Mouse (Mus musculus) myocyte (in vitro differentiated cells): Measurements from ENCODE around the gene Abca3.

ENCODE experiments used
- CEBPB ChIP-seq: IDR thresholded peaks from 2 replicates; pipeline ENCODE4 v1.6.1; 2011; ENCODE audit warnings: mild to moderate bottlenecking, moderate library complexity; ENCODE audit not compliant: poor library complexity, insufficient read depth, severe bottlenecking
- E2F4 ChIP-seq: IDR thresholded peaks from one replicate; pipeline ENCODE4 v1.6.1; 2011; ENCODE audit warnings: mild to moderate bottlenecking, control low read depth, moderate library complexity; ENCODE audit not compliant: insufficient read depth
- MAX ChIP-seq: IDR thresholded peaks from one replicate; pipeline ENCODE4 v1.6.1; 2011; ENCODE audit warnings: low read depth, mild to moderate bottlenecking, control low read depth
- POLR2A ChIP-seq: IDR thresholded peaks from one replicate; pipeline ENCODE4 v1.6.1; 2011; ENCODE audit warnings: low read depth, mild to moderate bottlenecking, control low read depth, moderate library complexity; ENCODE audit not compliant: insufficient read length
- USF1 ChIP-seq: IDR thresholded peaks from one replicate; pipeline ENCODE4 v1.6.1; 2011; ENCODE audit warnings: low read depth, mild to moderate bottlenecking, control low read depth, moderate library complexity

DNA sequence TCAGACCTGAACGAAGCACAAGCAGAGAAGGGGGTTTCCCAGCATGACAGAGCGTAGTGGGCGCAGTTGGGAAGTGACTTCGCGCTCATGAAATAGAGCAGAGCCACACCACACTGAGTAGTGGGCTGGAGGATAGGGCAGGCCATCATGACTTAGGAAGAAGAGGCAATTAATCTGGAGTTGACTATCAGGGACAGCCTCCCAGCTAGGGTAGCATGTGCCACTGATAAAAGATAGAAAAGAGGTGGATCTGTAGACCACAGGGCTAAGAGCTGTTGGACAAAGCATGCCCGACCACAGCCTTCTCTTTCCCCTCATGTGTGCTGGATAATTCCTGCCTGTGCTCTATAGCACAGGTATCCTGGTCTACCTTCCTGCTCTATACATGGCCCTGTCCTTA is 24.1 kb downstream of the Abca3 start:
- TF ChIP-seq MAX (no peak), E2F4 (no peak), CEBPB (no peak), POLR2A (no peak), USF1 (no peak)
